Mouse (Mus musculus) macrophage (primary cell): ENCODE measurements around the gene Gm6096. TPM values are rescaled to one million over a fixed set of nuclear protein-coding genes. Genes with fewer than 3 reads are reported as not detected.
A peak's percentile ranks its signal among the peaks of the same experiment; 100 is the strongest.

Experiments used
- H3K27ac ChIP-seq: fragments of 350-480 bp; formaldehyde crosslinking; 2 replicates; pipeline ENCODE4 v1.9.0; 2021
- H3K36me3 ChIP-seq: fragments of 350-480 bp; formaldehyde crosslinking; 2 replicates; pipeline ENCODE4 v1.9.0; 2021; ENCODE audit errors: inconsistent target
- H3K4me3 ChIP-seq: fragments of 350-480 bp; formaldehyde crosslinking; 2 replicates; pipeline ENCODE4 v1.9.0; 2021; ENCODE audit errors: inconsistent target
- H3K79me2 ChIP-seq: fragments of 350-480 bp; formaldehyde crosslinking; 2 replicates; pipeline ENCODE4 v1.9.0; 2021; ENCODE audit errors: inconsistent target
- WGBS: methylation state at CpG from one replicate; pipeline ENCODE4 v1.1.7; 2026; ENCODE audit warnings: inconsistent platforms; ENCODE audit not compliant: missing documents; 5-methylcytosine and 5-hydroxymethylcytosine counted together
- polyA plus RNA-seq: library from polyadenylated mRNA; stranded (reverse); fragments of 250-400 nt; gene quantifications from 3 replicates; pipeline ENCODE4 v1.2.4, GENCODE M21; 2018; ENCODE audit warnings: inconsistent platforms

Gene Gm6096
- polyA plus RNA-seq, 1 experiment from 2014 or later = not detected

- peaks cover 38% of the 10 kb centered on the region for H3K36me3 ChIP-seq
- H3K27ac ChIP-seq = peak overlapping the region; percentile 80
- peak overlapping the region; percentile 92 for H3K4me3 ChIP-seq
- 19% methylated on average over 5 of the region's 5 CpGs for WGBS
- H3K79me2 ChIP-seq = peaks cover 58% of the 10 kb centered on the region
Observed at GRCm38 (mm10) chr7:34229153-34229552, 21.7 kb upstream of the Gm6096 start.

- H3K36me3 ChIP-seq = peaks cover 34% of the 10 kb centered on the region
- peak overlapping the region; percentile 80 for H3K27ac ChIP-seq
- 0% methylated on average over 18 of the region's 19 CpGs for WGBS
- peaks cover 52% of the 10 kb centered on the region for H3K79me2 ChIP-seq
- peak overlapping the region; percentile 92 for H3K4me3 ChIP-seq
Observed at GRCm38 (mm10) chr7:34229691-34230111, 21.1 kb upstream of the Gm6096 start.

GRCm38 (mm10) chr7:34230116-34230515 is 20.7 kb upstream of the Gm6096 start, which contains the start of gene Gpi1:
TSS of gene Gpi1 (minus strand) at chr7:34230336.
- peaks cover 30% of the 10 kb centered on the region for H3K36me3 ChIP-seq
- H3K4me3 ChIP-seq = peak within 1 kb of the TSS; percentile 92
- H3K79me2 ChIP-seq = peaks cover 48% of the 10 kb centered on the region
- peak within 1 kb of the TSS; percentile 80 for H3K27ac ChIP-seq
- WGBS = under 1% methylated on average over 38 of the region's 39 CpGs

- Histone ChIP-seq H3K27ac (peak overlapping the region; percentile 90), H3K4me3 (peak overlapping the region; percentile 33), H3K36me3 (peaks cover 3% of the 10 kb centered on the region; the same call in 1 of the 2 replicates), H3K79me2 (peaks cover 19% of the 10 kb centered on the region)
- 58% methylated on average over 7 of the region's 7 CpGs for WGBS
Observed at GRCm38 (mm10) chr7:34232785-34233725, 17.8 kb upstream of the Gm6096 start.

- Histone ChIP-seq H3K4me3 (peak overlapping the region; percentile 61), H3K36me3 (peaks cover 11% of the 10 kb centered on the region; the same call in 1 of the 2 replicates), H3K27ac (peak overlapping the region; percentile 90), H3K79me2 (peaks cover 9% of the 10 kb centered on the region)
- under 1% methylated on average over 46 of the region's 46 CpGs for WGBS
Observed at GRCm38 (mm10) chr7:34233909-34234609, 16.8 kb upstream of the Gm6096 start.

- H3K79me2 ChIP-seq = peaks cover under 1% of the 10 kb centered on the region; the same call in 1 of the 2 replicates
- peaks cover 19% of the 10 kb centered on the region; the same call in 1 of the 2 replicates for H3K36me3 ChIP-seq
- H3K27ac ChIP-seq = peak overlapping the region; percentile 67
- WGBS = 4% methylated on average over 17 of the region's 17 CpGs
- H3K4me3 ChIP-seq = peak overlapping the region; percentile 61
Observed at GRCm38 (mm10) chr7:34234610-34235561, 16.0 kb upstream of the Gm6096 start.

- Histone ChIP-seq H3K79me2 (no peaks in the 10 kb centered on the region), H3K36me3 (peaks cover 21% of the 10 kb centered on the region; the same call in 1 of the 2 replicates), H3K4me3 (no peak overlapping the region), H3K27ac (no peak overlapping the region)
- 100% methylated on average over 4 of the region's 5 CpGs for WGBS
Observed at GRCm38 (mm10) chr7:34235602-34236001, 15.2 kb upstream of the Gm6096 start.

- Histone ChIP-seq H3K36me3 (peaks cover 36% of the 10 kb centered on the region; the same call in 1 of the 2 replicates), H3K79me2 (no peaks in the 10 kb centered on the region)
- 77% methylated on average over 4 of the region's 5 CpGs for WGBS
Observed at GRCm38 (mm10) chr7:34238086-34238485, 12.8 kb upstream of the Gm6096 start.

GRCm38 (mm10) chr7:34242176-34242575 is 8.7 kb upstream of the Gm6096 start:
- H3K79me2 ChIP-seq = no peaks in the 10 kb centered on the region
- H3K27ac ChIP-seq = no peak overlapping the region
- peaks cover 59% of the 10 kb centered on the region for H3K36me3 ChIP-seq
- 87% methylated on average over 11 of the region's 11 CpGs for WGBS
- H3K4me3 ChIP-seq = no peak overlapping the region

More at GRCm38 (mm10) chr7:34238086-34238485, 12.8 kb upstream of the Gm6096 start:
- Histone ChIP-seq H3K4me3 (no peak overlapping the region), H3K27ac (no peak overlapping the region)

GRCm38 (mm10) chr7:34246870-34247499 is 3.9 kb upstream of the Gm6096 start:
- Histone ChIP-seq H3K4me3 (no peak overlapping the region), H3K27ac (no peak overlapping the region), H3K36me3 (peaks cover 56% of the 10 kb centered on the region), H3K79me2 (no peaks in the 10 kb centered on the region)
- 96% methylated on average over 3 of the region's 3 CpGs for WGBS

GRCm38 (mm10) chr7:34252030-34252429 is 1.2 kb downstream of the Gm6096 start:
- H3K79me2 ChIP-seq = no peaks in the 10 kb centered on the region
- no peak overlapping the region for H3K4me3 ChIP-seq
- no peak overlapping the region for H3K27ac ChIP-seq
- peaks cover 53% of the 10 kb centered on the region for H3K36me3 ChIP-seq
- WGBS = 28% methylated on average over 2 of the region's 2 CpGs

GRCm38 (mm10) chr7:34255137-34255536 is 4.3 kb downstream of the Gm6096 start:
- no peak overlapping the region for H3K4me3 ChIP-seq
- no peak overlapping the region for H3K27ac ChIP-seq
- H3K36me3 ChIP-seq = peaks cover 49% of the 10 kb centered on the region; the same call in 1 of the 2 replicates
- 27% methylated on average over 3 of the region's 3 CpGs for WGBS
- no peaks in the 10 kb centered on the region for H3K79me2 ChIP-seq

- Histone ChIP-seq H3K4me3 (no peak overlapping the region), H3K27ac (no peak overlapping the region), H3K36me3 (peaks cover 51% of the 10 kb centered on the region; the same call in 1 of the 2 replicates), H3K79me2 (no peaks in the 10 kb centered on the region)
- 93% methylated on average over 1 of the region's 1 CpGs for WGBS
Observed at GRCm38 (mm10) chr7:34255916-34256315, 5.1 kb downstream of the Gm6096 start.
